In genomic region chr5:65543491-65543890, GRCm38 (mm10) we compare ENCODE assay signal across 24 mouse cellular contexts. TPM values are rescaled to one million over a fixed set of nuclear protein-coding genes. Genes with fewer than 3 reads are reported as not detected.
"Had no signal": no experiment of that assay in that cellular context is flagged by ENCODE, and none has a peak within 500 bp of the region (broad histone marks: within the 10 kb centered on the region; RNA-seq: fewer than 3 reads in every experiment).

No protein-coding gene starts in this region.

- H3K4me2 ChIP-seq: lung, embryonic 14.5 days; midbrain, embryonic 13.5 days; neural tube, embryonic 13.5 days; neural tube, embryonic 15.5 days; stomach, embryonic 15.5 days had no signal

- DNase-seq: lung, adult 18-20 months; lung, embryonic 14.5 days; lung, postnatal 10 days; lung, postnatal 4 days; right cerebral cortex, postnatal 14 days; thymus, adult 2 months; thymus, postnatal 25 days; thymus, postnatal 4 days had no signal

- H3K27me3 ChIP-seq: midbrain, embryonic 13.5 days; neural tube, embryonic 13.5 days; neural tube, embryonic 15.5 days; stomach, embryonic 15.5 days had no signal

- H3K4me3 ChIP-seq: midbrain, embryonic 10.5 days; midbrain, embryonic 13.5 days; myocyte; neural tube, embryonic 13.5 days; neural tube, embryonic 15.5 days; stomach, embryonic 15.5 days had no signal

- H3K9ac ChIP-seq: lung, embryonic 14.5 days; midbrain, embryonic 13.5 days; neural tube, embryonic 13.5 days; neural tube, embryonic 15.5 days; stomach, embryonic 15.5 days had no signal

- H3K9me3 ChIP-seq: midbrain, embryonic 10.5 days; midbrain, embryonic 13.5 days; neural tube, embryonic 13.5 days; neural tube, embryonic 15.5 days; stomach, embryonic 15.5 days had no signal

- H3K27ac ChIP-seq: midbrain, embryonic 10.5 days; midbrain, embryonic 13.5 days; neural tube, embryonic 13.5 days; neural tube, embryonic 15.5 days; stomach, embryonic 15.5 days; stomach, postnatal 0 days had no signal

- H3K36me3 ChIP-seq: midbrain, embryonic 13.5 days; neural tube, embryonic 15.5 days; stomach, embryonic 15.5 days had no signal

- ATAC-seq: midbrain, embryonic 13.5 days; midbrain, embryonic 16.5 days had no signal

RNA-seq across cellular contexts. Expression of gene Gm43552, which starts 50.9 kb away (rescaled TPM):
- total RNA-seq: megakaryocyte, adult 5-6 weeks; megakaryocyte-erythroid progenitor cell, adult 5-6 weeks had no signal
- polyA plus RNA-seq: liver, embryonic 16.5 days; lung, embryonic 14.5 days; lung, embryonic 16.5 days; midbrain, embryonic 10.5 days; midbrain, embryonic 13.5 days; midbrain, embryonic 16.5 days; myocyte; neural tube, embryonic 11.5 days; neural tube, embryonic 13.5 days; spleen, adult 2 months; stomach, postnatal 0 days; testis, adult 2 months; thymus, adult 2 months; urinary bladder, adult 2 months had no signal
